Mouse (Mus musculus): ENCODE data around the gene Fpr-rs4. TPM values are rescaled to one million over a fixed set of nuclear protein-coding genes. Genes with fewer than 3 reads are reported as not detected.
"Not testable (repeated sequence)": the region's sequence is repeated elsewhere in the genome, so short reads cannot be mapped to it uniquely, and the experiment has no call there.

Gene Fpr-rs4
- total RNA-seq (2015) (not detected in 2 replicates), total RNA-seq (2017) (not detected in 2 replicates)

DNA sequence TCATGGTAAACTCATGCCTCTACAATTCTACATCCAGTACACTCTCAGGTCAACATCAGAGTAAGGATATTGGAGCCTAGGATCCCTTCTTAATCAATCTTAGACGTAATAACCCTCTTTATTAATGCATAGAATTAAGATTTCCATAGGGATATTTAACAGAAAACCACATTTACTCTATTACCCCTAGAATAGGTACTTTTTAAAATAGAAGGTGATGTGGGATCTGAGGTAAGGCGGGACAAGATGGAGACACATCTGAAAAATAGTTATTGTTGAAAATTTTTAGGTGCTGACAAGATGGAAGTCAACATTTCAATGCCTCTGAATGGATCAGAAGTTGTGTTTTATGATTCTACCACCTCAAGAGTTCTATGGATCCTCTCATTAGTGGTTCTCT is at the start of gene Fpr-rs4:
TSS of gene Fpr-rs4 (plus strand) at position 301 of the 400 bp plus-strand sequence.
- no peak for ATAC-seq (replicated peaks; ENCODE audit: poor library complexity)

DNA sequence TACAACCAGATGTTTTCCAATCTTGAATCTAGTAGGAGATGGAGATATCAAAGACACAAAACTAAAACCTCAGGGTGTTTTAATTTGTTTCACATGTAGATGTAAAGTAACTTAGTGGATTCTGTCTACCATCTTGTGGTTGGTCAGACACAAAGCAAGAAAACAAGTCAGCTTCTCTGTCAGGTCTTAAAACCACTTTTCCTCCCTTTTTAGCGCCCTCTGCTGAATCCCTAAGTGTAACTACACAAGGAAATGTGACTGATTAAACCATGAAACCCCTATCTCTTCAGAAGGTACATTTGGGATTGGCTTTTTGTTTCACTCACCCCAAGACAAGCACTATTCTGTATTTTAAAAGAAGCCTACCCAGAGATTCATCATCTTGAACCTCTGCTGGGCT is 48.1 kb upstream of the Fpr-rs4 start:
- peak; percentile 78 for ATAC-seq (replicated peaks; ENCODE audit: poor library complexity)

DNA sequence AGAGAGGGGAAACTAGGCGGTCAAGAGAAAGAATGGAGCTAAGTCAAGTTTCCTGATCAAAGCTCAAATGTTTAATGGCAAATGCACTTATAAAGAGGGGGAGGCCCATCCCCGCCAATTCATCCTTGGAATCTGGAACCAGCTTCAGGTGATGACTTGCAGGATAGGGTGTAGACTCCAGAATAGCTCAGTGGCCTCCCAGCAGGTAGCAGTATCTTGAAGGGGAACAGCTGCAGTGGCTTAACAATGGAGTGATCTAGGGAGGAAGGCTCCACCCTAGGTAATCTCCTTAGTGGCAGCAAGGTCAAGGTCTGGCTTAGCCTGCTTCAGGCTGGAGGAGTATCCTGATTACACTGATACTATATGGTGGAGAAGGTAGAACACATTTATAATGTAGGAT is 40.3 kb upstream of the Fpr-rs4 start:
- ATAC-seq (replicated peaks; ENCODE audit: poor library complexity): not testable (repeated sequence)

GRCm38 (mm10) chr17:18004752-18005151 is 16.8 kb upstream of the Fpr-rs4 start:
- no peak for ATAC-seq (replicated peaks; ENCODE audit: poor library complexity)

DNA sequence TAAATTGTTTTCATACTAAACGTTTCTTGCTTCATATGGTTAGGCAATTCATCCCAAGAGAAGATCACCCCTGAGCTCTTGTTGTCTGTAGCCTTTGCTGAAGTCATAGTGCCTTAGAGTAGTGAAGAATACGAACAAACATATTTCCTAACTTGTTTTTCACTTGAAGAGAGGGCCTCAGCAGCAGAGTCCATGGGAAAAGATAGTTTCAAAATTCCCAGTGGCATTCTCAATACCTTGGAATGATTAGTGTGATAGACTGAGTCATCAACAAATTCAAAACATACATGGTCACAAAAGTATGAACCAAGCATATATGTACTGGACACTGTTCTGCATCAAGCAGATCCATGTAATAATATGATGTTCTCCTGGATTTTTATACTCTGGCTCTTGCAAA is 27.6 kb downstream of the Fpr-rs4 start, which contains the start of gene Vmn2r124:
TSS of gene Vmn2r124 (plus strand) at position 301 of the 400 bp plus-strand sequence.
- ATAC-seq (replicated peaks; ENCODE audit: poor library complexity): no peak

Other genes with a start within 250 kb of the Fpr-rs4 start
- 1.1 and 3.4 TPM in 2 replicates for gene Spaca6, start 194.6 kb upstream of the Fpr-rs4 start, total RNA-seq (2015)
- 1.0 and 1.5 TPM in 2 replicates for gene Spaca6, start 194.6 kb upstream of the Fpr-rs4 start, total RNA-seq (2017)
- not detected in 2 replicates for gene Has1, start 166.5 kb upstream of the Fpr-rs4 start, total RNA-seq (2015)
- not detected in 2 replicates for gene Has1, start 166.5 kb upstream of the Fpr-rs4 start, total RNA-seq (2017)
- 1.8 and 2.3 TPM in 2 replicates for gene Fpr1, start 137.8 kb upstream of the Fpr-rs4 start, total RNA-seq (2015)
- gene Fpr1, start 137.8 kb upstream of the Fpr-rs4 start, total RNA-seq (2017): 1.4 and 1.5 TPM in 2 replicates
- 12.1 and 17.4 TPM in 2 replicates for gene Fpr2, start 133.9 kb upstream of the Fpr-rs4 start, total RNA-seq (2015)
- 3.3 and 4.9 TPM in 2 replicates for gene Fpr2, start 133.9 kb upstream of the Fpr-rs4 start, total RNA-seq (2017)
- not detected in 2 replicates for gene Fpr3, start 133.9 kb upstream of the Fpr-rs4 start, total RNA-seq (2015)
- gene Fpr3, start 133.9 kb upstream of the Fpr-rs4 start, total RNA-seq (2017): not detected in 2 replicates
- not detected in 2 replicates for gene Vmn2r124, start 27.7 kb downstream of the Fpr-rs4 start, total RNA-seq (2015)
- not detected in 2 replicates for gene Vmn2r124, start 27.7 kb downstream of the Fpr-rs4 start, total RNA-seq (2017)
- not detected in 2 replicates for gene Vmn2r91, start 63.3 kb downstream of the Fpr-rs4 start, total RNA-seq (2015)
- gene Vmn2r91, start 63.3 kb downstream of the Fpr-rs4 start, total RNA-seq (2017): not detected in 2 replicates
- not detected in 2 replicates for gene Vmn2r92, start 130.2 kb downstream of the Fpr-rs4 start, total RNA-seq (2015)
- not detected in 2 replicates for gene Vmn2r92, start 130.2 kb downstream of the Fpr-rs4 start, total RNA-seq (2017)

Measured in megakaryocyte progenitor cell, adult 5-6 weeks (primary cell).